Mouse (Mus musculus) midbrain, embryonic 11.5 days (tissue): ENCODE data around the gene 1700001K19Rik. TPM values are rescaled to one million over a fixed set of nuclear protein-coding genes. Genes with fewer than 3 reads are reported as not detected.
"Not testable (repeated sequence)": the region's sequence is repeated elsewhere in the genome, so short reads cannot be mapped to it uniquely, and the experiment has no call there.

Experiments used
- ATAC-seq: fragments of 200-750 bp; cut with Nextera tagmentation; 2 replicates; pipeline ENCODE4 v1.8.0; 2017; ENCODE audit warnings: moderate TSS enrichment, moderate library complexity; ENCODE audit not compliant: low FRiP score
- DNase-seq: peaks from one replicate; pipeline ENCODE4 v3.0.0; 2015; ENCODE audit warnings: low spot score; ENCODE audit errors: missing footprints
- H3K27ac ChIP-seq: fragments of 300-500 bp; sonication (generic); 2 replicates; pipeline ENCODE4 v1.5.1; 2014; ENCODE audit warnings: low read depth, low read length
- H3K27me3 ChIP-seq: fragments of 300-500 bp; sonication (generic); 2 replicates; pipeline ENCODE4 v1.6.1; 2014; ENCODE audit warnings: mild to moderate bottlenecking, low read length, moderate library complexity, mixed read lengths; ENCODE audit not compliant: control insufficient read depth, insufficient read depth
- H3K36me3 ChIP-seq: fragments of 300-500 bp; sonication (generic); 2 replicates; pipeline ENCODE4 v1.6.1; 2014; ENCODE audit warnings: mild to moderate bottlenecking, low read length, moderate library complexity, mixed read lengths; ENCODE audit not compliant: control insufficient read depth, insufficient read depth
- H3K4me1 ChIP-seq: fragments of 300-500 bp; sonication (generic); 2 replicates; pipeline ENCODE4 v1.6.1; 2014; ENCODE audit warnings: low read length; ENCODE audit not compliant: control insufficient read depth, insufficient read depth
- H3K4me2 ChIP-seq: fragments of 300-500 bp; sonication (generic); 2 replicates; pipeline ENCODE4 v1.6.1; 2014; ENCODE audit warnings: mild to moderate bottlenecking, moderate library complexity
- H3K4me3 ChIP-seq: fragments of 300-500 bp; sonication (generic); 2 replicates; pipeline ENCODE4 v1.5.1; 2014; ENCODE audit warnings: low read depth, low read length
- H3K9ac ChIP-seq: fragments of 300-500 bp; sonication (generic); 2 replicates; pipeline ENCODE4 v1.6.1; 2014; ENCODE audit warnings: low read length
- H3K9me3 ChIP-seq: fragments of 300-500 bp; sonication (generic); 2 replicates; pipeline ENCODE4 v1.6.1; 2016; ENCODE audit warnings: low read length; ENCODE audit not compliant: control insufficient read depth
- WGBS: fragments of 180-500 bp; shearing (Covaris S2); extraction: QIAGEN DNeasy Blood & Tissue Kit; methylation state at CpG from one replicate; pipeline ENCODE4 v1.1.7; 2014; 5-methylcytosine and 5-hydroxymethylcytosine counted together
- polyA plus RNA-seq: library from polyadenylated mRNA; unstranded; fragments of >200 nt; fragmentation: Nextera tagmentation; extraction: Ambion mirVana; gene quantifications from 2 replicates; pipeline ENCODE4 v1.2.1, GENCODE M21; 2014

1700001K19Rik gene
- polyA plus RNA-seq, 1 experiment from 2014 or later = 0.14 TPM

DNA sequence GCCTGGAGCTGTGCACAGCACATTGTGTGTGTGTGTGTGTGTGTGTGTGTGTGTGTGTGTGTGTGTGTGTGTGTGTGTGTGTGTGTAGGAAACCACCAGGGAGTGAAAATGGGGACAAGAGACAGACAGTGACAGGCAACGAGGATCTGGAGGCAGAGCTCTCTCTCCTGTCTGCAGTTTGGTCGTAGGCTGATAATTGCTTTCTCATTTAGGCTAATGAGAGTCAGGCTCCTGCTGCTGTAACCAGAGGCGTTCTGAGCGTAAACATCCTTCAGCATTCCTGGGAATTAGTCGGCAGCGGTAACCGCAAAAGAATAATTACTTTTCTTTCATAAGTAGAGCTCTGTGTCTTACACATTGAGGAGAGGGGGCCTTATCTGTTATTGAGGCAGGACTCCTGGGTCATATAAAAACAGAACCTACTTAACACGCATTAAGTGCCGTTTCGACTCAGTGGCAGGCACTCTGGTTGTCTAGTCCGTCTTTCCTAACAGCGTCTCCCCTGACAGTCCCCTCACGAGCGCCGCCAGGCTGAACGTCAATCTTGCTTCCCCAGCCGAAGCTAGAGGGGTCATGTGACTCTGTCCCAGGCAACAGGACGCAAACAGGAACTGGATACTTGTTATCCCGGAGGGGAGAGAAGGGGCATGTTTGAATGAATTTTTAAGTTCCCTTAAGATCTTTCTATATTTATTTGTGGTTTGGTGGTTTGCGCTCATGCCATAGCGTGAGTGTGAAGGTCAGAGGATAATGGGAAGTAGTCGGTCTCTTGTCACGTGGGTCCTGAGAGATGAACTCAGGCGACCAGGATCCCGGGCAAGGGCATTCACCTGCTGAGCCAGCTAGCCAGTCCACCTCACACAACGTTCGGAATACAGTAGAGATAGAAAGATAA lies 24.2 kb upstream of the 1700001K19Rik start:
- DNase-seq (peak; percentile 90), ATAC-seq (peak; percentile 73)
- Histone ChIP-seq H3K9me3 (no peaks in the 10 kb centered on the region), H3K9ac (peak overlapping the region; percentile 56), H3K36me3 (no peaks in the 10 kb centered on the region), H3K4me1 (no peaks in the 10 kb centered on the region), H3K4me2 (peak overlapping the region; percentile 53), H3K27ac (no peak overlapping the region), H3K27me3 (no peaks in the 10 kb centered on the region), H3K4me3 (peak overlapping the region; percentile 31)
- WGBS = 1% methylated on average over 27 of the region's 27 CpGs

DNA sequence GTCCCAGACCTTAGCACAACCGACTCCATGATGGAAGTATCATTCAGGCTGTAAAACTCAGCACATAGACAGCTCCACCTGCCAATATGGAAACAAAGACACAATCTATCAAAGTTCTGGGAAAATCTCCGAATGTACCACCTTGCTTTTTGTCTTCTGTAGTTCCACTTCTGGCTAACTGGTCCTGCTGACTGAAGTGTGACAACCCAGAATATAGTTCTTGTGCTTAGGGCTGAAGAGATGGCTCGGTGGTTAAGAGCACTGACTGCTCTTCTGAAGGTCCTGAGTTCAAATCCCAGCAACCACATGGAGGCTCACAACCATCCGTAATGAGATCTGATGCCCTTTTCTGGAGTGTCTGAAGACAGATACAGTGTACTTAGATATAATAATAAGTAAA lies 23.0 kb upstream of the 1700001K19Rik start:
- not testable (repeated sequence) for H3K36me3 ChIP-seq, H3K27me3 ChIP-seq, H3K27ac ChIP-seq, H3K9ac ChIP-seq, H3K4me1 ChIP-seq, H3K4me2 ChIP-seq, H3K4me3 ChIP-seq, ATAC-seq, H3K9me3 ChIP-seq
- 87% methylated on average over 4 of the region's 4 CpGs for WGBS
- DNase-seq = peak; percentile 51

DNA sequence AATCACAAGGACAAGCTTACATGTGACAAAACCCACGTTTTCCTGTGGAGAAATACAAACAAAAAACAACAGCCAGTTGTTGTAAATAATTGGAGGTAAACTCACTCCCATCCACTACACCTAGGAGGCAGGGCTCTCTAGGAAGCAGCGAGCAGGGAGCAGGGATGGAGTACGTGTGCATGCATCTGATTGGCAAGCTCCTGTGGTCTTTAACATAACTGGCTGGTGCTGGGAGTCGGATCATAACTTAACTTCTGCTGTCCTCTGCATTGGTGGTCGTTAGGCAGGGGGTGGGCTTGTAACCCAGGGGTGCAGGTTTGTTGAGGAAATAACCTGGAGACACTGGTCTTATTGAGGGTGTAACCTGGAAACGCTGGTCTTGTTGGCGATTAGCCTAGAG lies 21.3 kb upstream of the 1700001K19Rik start:
- no peaks in the 10 kb centered on the region for H3K9me3 ChIP-seq
- H3K27ac ChIP-seq = no peak overlapping the region
- H3K9ac ChIP-seq = no peak overlapping the region
- ATAC-seq = no peak
- no peak overlapping the region for H3K4me3 ChIP-seq
- H3K4me1 ChIP-seq = no peaks in the 10 kb centered on the region
- no peaks in the 10 kb centered on the region for H3K36me3 ChIP-seq
- DNase-seq = peak; percentile 69
- no peak overlapping the region for H3K4me2 ChIP-seq
- WGBS = 73% methylated on average over 7 of the region's 7 CpGs
- no peaks in the 10 kb centered on the region for H3K27me3 ChIP-seq

DNA sequence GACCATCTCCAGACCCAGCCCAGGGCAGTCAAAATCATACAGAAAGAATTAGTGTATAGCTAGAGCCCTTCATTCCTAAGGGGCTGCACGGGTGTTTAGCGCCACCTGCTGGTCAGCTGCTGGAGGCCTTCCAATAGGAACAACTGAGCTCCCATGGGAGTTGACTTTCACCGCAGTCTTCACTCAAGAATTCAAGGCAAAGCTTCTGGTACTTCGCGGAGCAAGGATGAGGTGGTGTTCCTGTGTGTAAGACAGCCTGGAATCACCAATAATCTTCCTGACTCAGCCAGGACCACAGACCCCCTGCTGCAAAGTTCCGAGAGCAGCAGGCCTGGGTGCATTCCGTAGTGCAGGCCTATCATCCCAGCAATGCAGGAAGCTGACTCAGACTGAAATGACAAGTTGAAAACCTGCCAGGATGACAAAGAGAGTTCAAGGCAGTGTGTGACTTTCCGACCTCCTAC lies 20.6 kb upstream of the 1700001K19Rik start:
- no peak overlapping the region for H3K4me2 ChIP-seq
- no peaks in the 10 kb centered on the region for H3K4me1 ChIP-seq
- H3K36me3 ChIP-seq = no peaks in the 10 kb centered on the region
- ATAC-seq = peak; percentile 68
- H3K9me3 ChIP-seq = no peaks in the 10 kb centered on the region
- no peak overlapping the region for H3K4me3 ChIP-seq
- WGBS = 33% methylated on average over 8 of the region's 8 CpGs
- no peak overlapping the region for H3K9ac ChIP-seq
- no peak overlapping the region for H3K27ac ChIP-seq
- no peaks in the 10 kb centered on the region for H3K27me3 ChIP-seq
- peak; percentile 99 for DNase-seq

DNA sequence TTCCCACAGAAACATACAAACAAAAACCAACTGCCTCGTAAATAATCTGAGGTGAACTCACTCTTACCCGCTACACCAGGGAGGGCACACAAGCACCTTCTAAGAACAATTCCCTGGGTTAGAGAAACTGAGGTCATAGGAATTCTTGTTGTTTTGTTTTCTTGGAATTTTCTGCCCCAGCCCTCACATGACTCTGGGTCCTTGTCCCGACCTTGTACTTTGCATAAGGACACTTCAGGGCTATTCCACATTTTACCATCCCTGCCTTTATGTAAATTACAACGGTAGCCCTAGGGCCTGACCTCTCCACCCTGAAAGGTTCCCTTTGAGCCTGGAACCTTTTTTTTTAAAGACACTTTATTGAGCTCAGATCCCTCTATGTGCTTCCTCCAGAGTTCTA lies 20.1 kb upstream of the 1700001K19Rik start, which contains the start of gene Hsp90aa1:
Gene Hsp90aa1 (minus strand): TSS at position 173 of the 400 bp plus-strand sequence.
- Histone ChIP-seq H3K4me3 (no peak within 1 kb of the TSS), H3K27me3 (no peaks in the 10 kb centered on the region), H3K4me1 (no peaks in the 10 kb centered on the region), H3K9ac (no peak within 1 kb of the TSS), H3K4me2 (no peak within 1 kb of the TSS), H3K36me3 (no peaks in the 10 kb centered on the region), H3K9me3 (no peaks in the 10 kb centered on the region), H3K27ac (no peak within 1 kb of the TSS)
- DNase-seq (peak; percentile 79), ATAC-seq (no peak)
- WGBS = 65% methylated on average over 4 of the region's 4 CpGs

DNA sequence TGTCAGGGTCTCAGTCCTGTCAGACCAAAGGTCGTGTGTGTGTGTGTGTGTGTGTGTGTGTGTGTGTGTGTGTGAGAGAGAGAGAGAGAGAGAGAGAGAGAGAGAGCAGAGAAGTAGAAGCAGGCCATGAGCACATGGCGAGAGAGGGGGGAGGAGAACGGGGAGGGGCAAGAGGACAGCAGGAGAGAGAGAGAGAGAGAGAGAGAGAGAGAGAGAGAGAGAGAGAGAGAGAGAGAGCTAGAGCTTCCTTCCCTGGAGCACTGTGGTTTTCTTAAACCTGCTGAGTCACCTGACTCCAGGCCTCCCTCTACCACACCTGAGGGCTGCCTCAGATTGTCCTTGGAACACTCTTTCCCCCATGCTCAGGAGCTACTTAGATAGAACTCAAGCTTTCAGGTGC lies 18.9 kb upstream of the 1700001K19Rik start:
- H3K27me3 ChIP-seq, H3K36me3 ChIP-seq, H3K4me1 ChIP-seq, ATAC-seq, H3K4me2 ChIP-seq, H3K27ac ChIP-seq, H3K4me3 ChIP-seq, H3K9me3 ChIP-seq, H3K9ac ChIP-seq: not testable (repeated sequence)
- peak; percentile 65 for DNase-seq
- WGBS = 38% methylated on average over 3 of the region's 3 CpGs

DNA sequence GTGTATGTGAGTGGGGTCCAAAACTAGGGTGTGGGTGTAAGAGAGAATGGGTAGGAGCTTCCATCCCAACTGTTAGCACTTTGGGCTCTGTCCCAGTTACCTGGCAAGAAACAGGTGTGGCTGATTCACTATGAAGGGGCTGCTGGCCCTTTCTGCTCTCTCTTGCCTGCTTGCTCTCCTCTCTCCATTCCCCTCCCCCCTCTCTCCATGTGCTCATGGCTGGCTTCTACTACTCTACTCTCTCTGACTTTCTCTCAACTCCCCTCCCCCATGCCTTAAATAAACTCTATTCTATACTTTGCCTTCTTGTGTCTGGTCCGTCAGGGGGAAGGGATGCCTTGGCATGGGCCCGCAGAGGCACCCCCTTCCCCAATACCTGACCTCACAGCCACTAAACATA lies 18.3 kb upstream of the 1700001K19Rik start:
- no peak for DNase-seq
- H3K27me3 ChIP-seq = no peaks in the 10 kb centered on the region
- H3K27ac ChIP-seq = no peak overlapping the region
- no peak overlapping the region for H3K9ac ChIP-seq
- H3K9me3 ChIP-seq = no peaks in the 10 kb centered on the region
- H3K4me2 ChIP-seq = no peak overlapping the region
- H3K4me1 ChIP-seq = peaks cover 2% of the 10 kb centered on the region; the same call in 1 of the 2 replicates
- no peak overlapping the region for H3K4me3 ChIP-seq
- 55% methylated on average over 2 of the region's 2 CpGs for WGBS
- no peaks in the 10 kb centered on the region for H3K36me3 ChIP-seq
- ATAC-seq = no peak

DNA sequence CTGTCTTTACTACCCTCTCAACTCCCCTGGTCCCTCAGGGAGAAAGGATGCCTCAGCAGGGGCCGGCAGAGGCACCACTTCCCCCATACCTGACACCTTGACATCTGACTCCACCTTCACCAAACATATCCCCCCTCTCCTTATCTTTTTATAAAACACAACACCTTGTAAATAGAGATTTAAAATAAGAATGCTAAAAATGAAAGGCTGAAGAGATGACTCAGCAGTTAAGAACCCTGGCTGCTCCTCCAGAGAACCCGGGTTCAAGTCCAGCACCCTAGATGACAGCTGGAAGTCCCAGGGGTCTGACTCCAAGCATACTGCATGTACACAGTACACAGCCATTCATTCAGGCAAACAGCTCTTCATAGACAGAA lies 16.7 kb upstream of the 1700001K19Rik start:
- WGBS = 58% methylated on average over 2 of the region's 2 CpGs
- Histone ChIP-seq H3K4me1 (peaks cover 7% of the 10 kb centered on the region), H3K36me3 (0 out of 2 replicates have a peak, but pooled peaks cover 4% of the 10 kb centered on the region), H3K4me2 (no peak overlapping the region), H3K4me3 (no peak overlapping the region), H3K9ac (peak overlapping the region; percentile 32), H3K9me3 (no peaks in the 10 kb centered on the region), H3K27me3 (no peaks in the 10 kb centered on the region), H3K27ac (no peak overlapping the region)
- ATAC-seq (no peak), DNase-seq (peak; percentile 23)

DNA sequence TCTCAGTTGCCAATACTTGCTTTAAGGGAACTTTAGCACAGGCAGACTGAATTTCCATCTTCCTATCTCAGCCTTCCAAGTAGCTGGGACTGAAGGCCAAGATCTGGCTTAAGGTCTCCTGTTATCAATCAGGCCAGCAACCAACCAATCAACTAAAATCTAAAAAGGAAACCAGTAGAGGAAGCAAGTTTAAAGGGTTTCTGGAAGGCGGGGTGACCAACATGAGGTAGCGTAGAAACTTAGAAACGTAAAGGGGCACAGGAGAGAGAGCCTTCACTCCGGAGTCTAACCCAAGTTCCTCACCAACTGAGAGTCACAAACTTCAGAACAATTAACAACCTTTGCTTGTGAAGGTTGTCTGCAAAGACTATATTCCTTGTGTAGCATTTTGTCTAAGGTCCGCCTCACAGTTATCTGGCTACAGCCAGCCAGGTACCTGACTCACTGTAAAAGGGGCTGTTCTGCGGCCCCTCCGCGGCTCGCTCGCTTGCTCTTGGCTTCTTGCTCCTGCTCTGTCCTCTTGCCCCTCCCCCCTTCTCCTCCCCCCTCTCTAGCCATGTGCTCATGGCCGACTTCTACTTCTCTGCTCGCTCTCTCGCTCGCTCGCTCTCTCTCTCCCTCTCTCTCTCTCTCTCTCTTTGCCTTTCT lies 16.2 kb upstream of the 1700001K19Rik start:
- no peaks in the 10 kb centered on the region for H3K27me3 ChIP-seq
- DNase-seq (peak; percentile 82), ATAC-seq (no peak)
- 47% methylated on average over 15 of the region's 15 CpGs for WGBS
- H3K9me3 ChIP-seq = no peaks in the 10 kb centered on the region
- H3K4me2 ChIP-seq = no peak overlapping the region
- 0 out of 2 replicates have a peak, but pooled peaks cover 4% of the 10 kb centered on the region for H3K36me3 ChIP-seq
- no peak overlapping the region for H3K27ac ChIP-seq
- peaks cover 9% of the 10 kb centered on the region for H3K4me1 ChIP-seq
- no peak overlapping the region for H3K4me3 ChIP-seq
- H3K9ac ChIP-seq = peak overlapping the region; percentile 32
